Mouse (Mus musculus) embryonic fibroblast, embryonic 13.5 days (primary cell): ENCODE results near the gene Tns4.
A peak's percentile ranks its signal among the peaks of the same experiment; 100 is the strongest.

Source experiments
- CTCF ChIP-seq: IDR thresholded peaks from 2 replicates; pipeline ENCODE4 v1.5.1; 2011; ENCODE audit warnings: mild to moderate bottlenecking, control low read depth, low read length, moderate library complexity, borderline replicate concordance; ENCODE audit not compliant: insufficient read depth
- POLR2A ChIP-seq: IDR thresholded peaks from 2 replicates; pipeline ENCODE4 v1.6.1; 2011; ENCODE audit warnings: low read depth, mild to moderate bottlenecking, control low read depth, low read length, moderate library complexity

DNA sequence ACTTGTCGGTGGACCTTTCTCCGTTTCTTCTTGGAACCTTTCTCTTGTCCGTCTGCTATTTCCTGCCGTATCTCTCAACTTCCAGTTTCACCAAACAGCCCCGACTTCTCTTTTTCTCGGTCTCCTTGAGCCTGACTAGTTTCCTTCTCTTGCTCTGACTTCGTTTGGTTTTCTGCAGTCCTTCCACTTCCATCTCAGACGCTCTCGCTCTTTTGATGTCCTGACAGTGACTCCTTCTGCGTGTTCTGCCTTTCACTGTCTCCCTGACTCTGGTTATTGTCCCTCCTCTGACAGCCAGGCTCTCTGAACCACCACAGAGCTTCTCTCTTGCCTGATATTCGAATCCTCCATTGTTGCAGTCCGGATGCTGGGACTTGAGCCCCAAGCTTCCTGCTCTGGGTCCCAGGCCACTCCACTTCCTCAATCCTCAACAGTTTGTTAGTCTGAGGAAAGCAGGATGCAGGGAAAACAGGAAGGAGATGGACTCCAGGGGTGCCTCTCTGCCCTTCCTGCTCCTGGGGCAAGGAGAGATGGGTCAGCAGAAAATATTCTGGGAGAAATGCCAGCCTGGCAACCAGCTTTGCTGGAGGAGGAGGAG is 46.2 kb downstream of the Tns4 start:
- peak; percentile 41 for TF ChIP-seq POLR2A
- no peak for TF ChIP-seq CTCF
